Mouse (Mus musculus) bone marrow macrophage, adult 2 months (primary cell): ENCODE results near the gene Hoxd8.

Experiments
- CTCF ChIP-seq: IDR thresholded peaks from 2 replicates; pipeline ENCODE4 v1.5.1; 2012; ENCODE audit warnings: low read depth, mild to moderate bottlenecking, low read length, moderate library complexity
- POLR2A ChIP-seq: IDR thresholded peaks from 2 replicates; pipeline ENCODE4 v1.6.1; 2012; ENCODE audit warnings: mild to moderate bottlenecking, low read depth, low read length, borderline replicate concordance

- TF ChIP-seq POLR2A (no peak), CTCF (no peak)
These were observed 23.4 kb downstream of the Hoxd8 start for GRCm38 (mm10) chr2:74727640-74728302.
